Mouse (Mus musculus): Measurements from ENCODE around the gene Gm5136.

The Gm5136 gene

DNA sequence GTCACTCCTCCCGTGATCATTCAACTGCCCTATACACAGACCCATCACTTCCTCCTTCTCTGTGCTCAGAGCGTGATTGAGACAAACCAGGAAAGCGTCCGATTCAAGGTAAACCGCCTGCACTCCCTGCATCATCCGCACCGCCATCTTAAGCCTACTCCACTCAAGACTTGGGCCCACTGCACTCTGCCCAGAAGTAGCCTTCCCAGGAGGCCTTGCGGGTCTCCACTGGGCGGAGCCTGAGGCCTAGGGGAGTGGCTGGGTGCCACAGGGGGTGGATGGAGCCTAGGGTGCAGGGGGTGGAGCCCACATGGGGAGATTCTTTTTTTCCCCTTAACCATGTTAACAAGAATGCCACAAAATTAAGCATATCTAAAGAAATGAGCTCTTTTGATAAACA lies at the start of gene Gm5136:
Gm5136 (minus strand) TSS at position 215 of the 400 bp plus-strand sequence.
- no peak for DNase-seq (ENCODE audit: low spot score)

GRCm38 (mm10) chr10:108743759-108744158 lies 43.8 kb upstream of the Gm5136 start:
- DNase-seq (ENCODE audit: low spot score): no peak

- DNase-seq (ENCODE audit: low spot score): no peak
Observed at GRCm38 (mm10) chr10:108733982-108734381, 34.0 kb upstream of the Gm5136 start.

GRCm38 (mm10) chr10:108728961-108729360 lies 29.0 kb upstream of the Gm5136 start:
- DNase-seq (ENCODE audit: low spot score): no peak

- no peak for DNase-seq (ENCODE audit: low spot score)
Observed at GRCm38 (mm10) chr10:108726391-108726790, 26.4 kb upstream of the Gm5136 start.

GRCm38 (mm10) chr10:108724878-108725277 lies 24.9 kb upstream of the Gm5136 start:
- no peak for DNase-seq (ENCODE audit: low spot score)

- DNase-seq (ENCODE audit: low spot score): no peak
Observed at GRCm38 (mm10) chr10:108710514-108710913, 10.6 kb upstream of the Gm5136 start.

DNA sequence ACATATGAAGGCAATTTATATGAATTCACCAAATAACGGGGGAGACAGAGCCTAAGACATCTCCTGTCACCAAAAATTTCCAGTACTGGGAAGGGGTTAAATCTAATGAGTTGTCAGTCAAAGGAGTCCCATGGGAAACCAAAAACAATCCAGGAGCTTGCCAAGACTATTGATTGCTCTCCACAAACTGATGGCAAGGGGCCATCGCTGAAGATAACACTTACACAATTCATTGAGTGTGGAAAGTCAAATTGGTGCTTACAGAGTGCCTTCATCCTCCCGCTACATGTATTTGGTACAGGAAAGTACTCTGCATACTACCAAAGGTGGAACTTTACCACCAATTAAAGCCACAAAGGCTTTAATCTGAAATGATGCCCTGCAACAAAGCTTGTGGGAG lies 5.7 kb upstream of the Gm5136 start:
- no peak for DNase-seq (ENCODE audit: low spot score)

GRCm38 (mm10) chr10:108701361-108702128 lies 1.6 kb upstream of the Gm5136 start:
- DNase-seq (ENCODE audit: low spot score): no peak

DNA sequence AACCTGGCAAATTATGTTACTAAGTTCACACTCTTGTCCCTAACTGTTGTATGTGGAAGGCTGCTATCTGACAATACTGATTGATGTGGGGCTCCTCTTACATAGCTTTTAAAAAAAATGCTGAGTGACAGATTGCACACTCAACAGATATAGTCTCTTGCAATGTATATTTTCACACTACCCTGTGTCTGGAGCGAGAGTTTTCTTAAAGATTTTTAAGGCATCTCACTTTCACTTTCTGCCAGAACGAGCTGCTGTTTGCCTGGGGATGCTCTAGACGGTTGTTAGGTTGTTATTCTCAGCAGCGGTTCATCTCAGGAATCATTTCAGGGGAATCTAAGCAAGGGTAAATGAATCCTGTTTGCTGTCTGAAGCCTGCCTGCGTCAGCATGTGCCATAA lies 2.9 kb downstream of the Gm5136 start:
- no peak for DNase-seq (ENCODE audit: low spot score)

- DNase-seq (ENCODE audit: low spot score): no peak
Observed at GRCm38 (mm10) chr10:108690954-108691353, 9.0 kb downstream of the Gm5136 start.

DNA sequence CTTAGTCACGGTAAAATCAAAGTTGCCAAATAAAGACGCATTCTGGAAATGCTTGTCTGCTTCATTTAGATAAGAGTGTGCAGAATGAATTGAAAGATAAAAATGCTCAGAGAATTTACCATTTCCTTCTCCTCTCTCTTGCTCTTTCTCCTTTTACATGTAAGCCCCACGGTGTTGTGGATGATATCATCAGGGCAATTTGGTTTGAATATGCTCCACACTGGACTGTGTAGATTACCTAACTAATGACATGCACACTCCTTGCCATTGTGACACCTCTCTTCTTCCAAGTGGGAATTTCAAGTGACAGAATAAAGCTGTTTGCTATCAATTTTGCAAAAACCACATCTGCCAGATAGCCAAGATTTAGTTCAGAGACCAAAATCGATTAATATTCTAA lies 13.3 kb downstream of the Gm5136 start:
- no peak for DNase-seq (ENCODE audit: low spot score)

DNA sequence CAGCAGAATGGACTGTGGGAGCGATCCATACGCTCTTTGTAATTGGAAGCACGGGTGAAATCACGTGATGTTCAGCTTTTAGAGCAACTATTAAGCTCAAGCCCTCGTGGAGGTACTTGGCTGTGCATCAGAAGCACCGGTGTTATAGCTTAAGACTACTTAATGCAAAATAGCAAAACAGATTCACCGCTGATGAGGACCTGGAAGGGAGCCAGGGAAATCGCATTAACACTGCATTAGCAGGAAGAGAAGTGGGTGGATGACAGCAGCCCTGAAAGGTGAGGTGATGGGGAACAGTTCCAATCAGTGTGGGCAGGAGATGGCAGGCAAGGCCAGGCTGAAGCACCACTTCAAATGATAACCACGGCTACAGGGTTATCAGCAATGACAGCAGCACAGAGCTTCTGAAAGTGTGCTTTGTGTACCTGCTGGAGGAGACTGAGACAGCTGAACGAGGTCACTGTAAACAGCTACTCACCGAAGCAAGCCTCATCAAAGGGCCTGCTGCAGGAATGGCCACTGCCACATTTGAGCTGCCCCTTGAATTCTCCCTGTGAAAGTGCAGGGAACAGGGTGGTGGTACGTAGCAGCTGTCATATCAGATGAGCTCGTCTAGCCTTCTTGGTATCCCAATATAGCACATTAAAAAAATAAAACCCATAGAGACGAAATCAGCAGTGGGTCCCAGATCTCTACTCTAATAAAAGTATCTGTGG lies 20.1 kb downstream of the Gm5136 start:
- no peak for DNase-seq (ENCODE audit: low spot score)

DNA sequence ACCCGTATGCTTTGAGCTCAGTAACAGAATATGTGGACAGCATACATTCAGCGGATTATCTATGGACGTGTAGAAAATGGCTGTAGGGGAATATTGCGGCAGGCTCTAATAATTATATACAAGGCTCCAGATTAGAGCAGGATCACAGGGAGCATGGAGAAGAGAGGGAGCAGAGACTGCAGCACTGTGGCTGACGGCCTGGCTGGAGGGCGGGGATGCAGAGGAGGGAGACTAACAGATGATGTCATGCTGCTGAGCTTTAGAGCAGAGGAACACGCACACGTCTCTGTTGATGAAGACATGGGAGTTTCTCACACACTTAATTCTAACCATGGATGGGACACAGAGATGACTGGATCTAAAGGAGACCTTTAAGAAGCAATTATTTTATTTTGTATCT lies 22.9 kb downstream of the Gm5136 start:
- DNase-seq (ENCODE audit: low spot score): no peak

- no peak for DNase-seq (ENCODE audit: low spot score)
Observed at GRCm38 (mm10) chr10:108668944-108669343, 31.0 kb downstream of the Gm5136 start.

DNA sequence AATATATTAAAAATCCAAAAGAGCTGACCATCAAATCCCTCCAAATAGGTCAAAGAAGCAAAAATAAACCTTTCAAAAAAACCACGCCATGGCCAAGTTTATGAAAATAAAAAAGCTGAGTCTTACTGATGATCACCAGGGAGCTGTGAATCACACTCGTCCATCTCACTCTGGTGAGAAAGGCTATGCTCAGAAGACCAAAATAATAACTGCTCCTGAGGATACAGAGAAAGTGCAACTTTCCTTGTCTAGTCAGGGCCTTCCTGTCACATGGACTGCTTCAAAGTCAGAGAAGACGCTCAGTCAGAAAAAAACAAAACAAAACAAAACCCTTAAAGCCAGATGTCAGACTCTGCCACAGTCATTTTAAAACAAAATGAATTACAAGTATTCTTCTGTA lies 39.7 kb downstream of the Gm5136 start:
- no peak for DNase-seq (ENCODE audit: low spot score)

DNA sequence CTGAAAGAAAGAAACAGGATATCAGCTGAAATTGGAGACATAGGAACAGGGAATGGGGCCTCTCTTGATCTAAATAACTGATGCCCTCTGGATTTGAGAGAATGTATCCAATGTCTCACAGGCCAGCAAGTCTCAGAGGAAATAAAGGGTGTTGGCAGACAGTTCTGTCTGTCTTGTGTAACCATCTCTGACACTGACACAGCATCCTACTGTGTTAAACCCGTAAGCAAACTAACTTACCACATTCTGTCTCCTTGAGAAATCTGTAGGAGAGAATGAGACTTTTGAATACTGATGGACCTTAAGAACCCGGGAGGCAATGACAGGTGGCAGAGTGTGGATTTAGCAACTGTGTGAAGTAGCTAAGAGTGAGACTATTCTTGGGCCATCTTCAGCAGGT lies 41.7 kb downstream of the Gm5136 start:
- no peak for DNase-seq (ENCODE audit: low spot score)

- no peak for DNase-seq (ENCODE audit: low spot score)
Observed at GRCm38 (mm10) chr10:108657669-108658068, 42.3 kb downstream of the Gm5136 start.

DNA sequence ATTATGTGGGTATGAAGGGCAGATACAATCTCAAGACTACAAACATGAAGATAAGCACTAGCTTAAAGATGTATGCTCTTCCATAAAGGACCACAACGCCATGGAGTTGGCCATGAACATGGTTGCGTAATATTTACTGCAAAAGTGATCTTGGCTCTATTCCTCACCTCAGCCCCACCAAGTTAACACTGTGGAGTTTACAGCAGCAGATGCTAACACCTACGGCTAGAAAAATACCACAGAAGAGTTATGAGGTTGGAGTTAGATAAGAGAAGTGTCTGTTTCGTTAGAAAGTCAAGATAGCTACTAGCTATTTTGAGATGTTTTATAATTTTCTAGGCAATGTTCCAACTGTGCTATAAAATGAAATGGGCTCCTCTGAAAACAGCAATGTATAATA lies 43.1 kb downstream of the Gm5136 start:
- no peak for DNase-seq (ENCODE audit: low spot score)

DNA sequence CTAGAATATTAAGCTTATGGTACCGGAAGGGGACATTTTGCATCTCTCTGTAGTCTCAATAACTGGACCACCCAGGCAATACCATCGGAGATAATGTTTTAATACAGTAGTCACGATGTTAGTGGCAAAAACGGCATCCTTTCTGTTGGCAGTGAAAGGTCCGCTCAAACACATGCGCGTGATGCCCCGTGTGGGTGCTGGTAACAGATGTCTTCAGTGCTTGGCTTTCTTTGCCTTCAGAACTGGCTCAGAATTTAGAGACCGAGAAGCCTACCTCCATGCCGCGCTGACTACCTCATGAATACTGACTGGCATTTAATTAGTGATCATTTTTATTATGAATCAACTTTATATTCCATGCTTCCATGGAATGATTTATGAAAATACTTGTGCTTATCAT lies 44.9 kb downstream of the Gm5136 start:
- DNase-seq (ENCODE audit: low spot score): no peak

- DNase-seq (ENCODE audit: low spot score): no peak
Observed at GRCm38 (mm10) chr10:108652831-108653230, 47.1 kb downstream of the Gm5136 start.

GRCm38 (mm10) chr10:108652066-108652465 lies 47.9 kb downstream of the Gm5136 start:
- no peak for DNase-seq (ENCODE audit: low spot score)

GRCm38 (mm10) chr10:108649174-108649573 lies 50.8 kb downstream of the Gm5136 start:
- DNase-seq (ENCODE audit: low spot score): no peak
